Mouse (Mus musculus): ENCODE measurements at regions not wholly inside any gene's neighbourhood (a gene's known extent, or its start where the extent isn't known, plus 50 kb on each side); places are given as distances from the start of the nearest gene placed in this dataset.

- TF ChIP-seq USF1 (IDR thresholded peaks at IDR 0.05; ENCODE audit: low read depth) (no peak), REST (IDR thresholded peaks at IDR 0.05; ENCODE audit: insufficient read depth, insufficient read length) (no peak), POLR2AphosphoS2 (IDR thresholded peaks at IDR 0.05; ENCODE audit: insufficient read length, low read depth) (no peak), POLR2A (IDR thresholded peaks at IDR 0.05; ENCODE audit: insufficient read length, low read depth) (no peak), E2F4 (IDR thresholded peaks at IDR 0.05; ENCODE audit: insufficient read depth) (no peak)
Observed at GRCm38 (mm10) chr4:150794878-150795277, 58.8 kb upstream of the Errfi1 start.

Measured in myocyte (in vitro differentiated cells).